ENCODE assay signal across 8 mouse cellular contexts in the genomic region with DNA sequence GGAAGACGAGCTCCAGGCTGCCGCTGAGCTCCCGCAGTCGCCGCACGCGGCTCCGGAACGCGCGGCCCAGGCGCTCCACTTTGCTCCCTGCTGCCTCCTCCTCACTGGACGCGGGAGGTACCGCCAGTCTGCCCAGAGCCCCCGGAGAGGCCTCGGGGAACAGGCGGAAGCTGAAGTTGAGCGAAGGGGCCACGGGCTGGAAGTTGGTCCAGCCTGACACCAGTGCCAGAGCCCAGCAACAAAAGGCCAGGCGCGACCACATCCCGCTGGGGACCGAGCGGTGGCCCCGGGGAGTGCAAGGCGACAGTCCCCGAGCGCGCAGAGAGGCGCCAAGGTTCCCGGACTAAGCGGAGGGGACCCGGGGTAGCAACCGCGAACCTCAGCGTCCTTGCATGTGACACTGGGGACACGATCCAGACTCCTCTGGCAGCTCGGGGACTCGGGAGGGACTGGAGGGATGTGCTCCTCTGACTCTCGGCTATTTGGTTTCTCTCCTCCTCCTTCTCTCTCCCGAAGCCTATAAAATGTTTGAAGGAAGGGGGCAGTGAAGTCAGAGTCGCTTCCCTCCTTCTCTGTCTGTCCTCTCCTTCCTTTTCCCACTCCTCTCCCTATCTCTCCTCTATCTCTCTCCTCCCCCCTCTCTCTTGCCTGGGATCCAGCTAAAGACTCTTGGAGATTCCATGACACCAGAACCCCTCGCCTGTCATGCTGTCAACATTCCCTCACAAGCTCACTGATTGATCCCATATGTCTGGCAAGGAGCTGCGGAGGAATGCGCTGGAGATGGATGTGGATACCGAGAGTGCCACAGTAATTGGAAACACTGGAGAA. TPM values are rescaled to one million over a fixed set of nuclear protein-coding genes. Genes with fewer than 3 reads are reported as not detected.
DNase-seq lines count a peak whose midpoint lies in the region; ATAC-seq lines count a peak whose summit lies in the region.

A gene (minus strand): TSS at position 745 of the 831 bp plus-strand sequence.

- peak within 1 kb of the TSS; percentile 71 for H3K4me3 ChIP-seq in embryonic facial prominence, embryonic 14.5 days (ENCODE audit: low read depth, low read length)
- H3K4me3 ChIP-seq in heart, embryonic 16.5 days (ENCODE audit: low read length), result peak within 1 kb of the TSS; percentile 67
- peak within 1 kb of the TSS; percentile 50 for H3K4me3 ChIP-seq in stomach, embryonic 15.5 days (replicated peaks)

- DNase-seq in Muller cell, postnatal 12 days (ENCODE audit: inconsistent ontology term), result peak; percentile 52
- peak in 1 of 2 experiments; percentile 13 for DNase-seq in adrenal gland, postnatal 4 days (ENCODE audit: low spot score in 2 of 2)
- DNase-seq in embryonic facial prominence, embryonic 14.5 days (ENCODE audit: low spot score), result peak; percentile 94
- peak; percentile 42 to 53 for DNase-seq in kidney, postnatal 25 days
- peak; percentile 51 to 69 for DNase-seq in lung, postnatal 4 days
- no peak for DNase-seq in thymus, adult 18-20 months

- no peaks in the 10 kb centered on the region for H3K9me3 ChIP-seq in embryonic facial prominence, embryonic 14.5 days (ENCODE audit: control insufficient read depth, low read length)
- no peaks in the 10 kb centered on the region for H3K9me3 ChIP-seq in heart, embryonic 16.5 days (replicated peaks; ENCODE audit: control insufficient read depth, low read length)
- H3K9me3 ChIP-seq in stomach, embryonic 15.5 days, result no peaks in the 10 kb centered on the region

- no peaks in the 10 kb centered on the region for H3K36me3 ChIP-seq in embryonic facial prominence, embryonic 14.5 days (ENCODE audit: control insufficient read depth, insufficient read depth, low read length)
- no peaks in the 10 kb centered on the region for H3K36me3 ChIP-seq in heart, embryonic 16.5 days (ENCODE audit: control insufficient read depth, insufficient read depth)
- no peaks in the 10 kb centered on the region for H3K36me3 ChIP-seq in stomach, embryonic 15.5 days

- H3K27me3 ChIP-seq in embryonic facial prominence, embryonic 14.5 days (replicated peaks; ENCODE audit: control insufficient read depth, insufficient read depth, low read length), result peaks cover 6% of the 10 kb centered on the region; the same call in 1 of the 2 replicates
- H3K27me3 ChIP-seq in heart, embryonic 16.5 days (ENCODE audit: control insufficient read depth, insufficient read depth, low read length), result peaks cover 54% of the 10 kb centered on the region
- peaks cover 12% of the 10 kb centered on the region; the same call in 1 of the 2 replicates for H3K27me3 ChIP-seq in stomach, embryonic 15.5 days (replicated peaks)

- peak; percentile 77 for ATAC-seq in embryonic facial prominence, embryonic 14.5 days (ENCODE audit: low read depth)
- peak; percentile 64 for ATAC-seq in heart, embryonic 16.5 days (replicated peaks; ENCODE audit: extremely low read depth, insufficient read depth, low FRiP score)
- ATAC-seq in stomach, embryonic 15.5 days (ENCODE audit: insufficient read depth, low FRiP score, low read depth), result peak; percentile 31; the same call in 1 of the 2 replicates

- H3K27ac ChIP-seq in embryonic facial prominence, embryonic 14.5 days (replicated peaks; ENCODE audit: low read depth, low read length), result peak within 1 kb of the TSS; percentile 91
- H3K27ac ChIP-seq in heart, embryonic 16.5 days (ENCODE audit: low read length), result peak within 1 kb of the TSS; percentile 55; the same call in 1 of the 2 replicates
- peak within 1 kb of the TSS; percentile 61 for H3K27ac ChIP-seq in stomach, embryonic 15.5 days

- H3K9ac ChIP-seq in embryonic facial prominence, embryonic 14.5 days (ENCODE audit: low read depth, low read length), result peak within 1 kb of the TSS; percentile 80
- peak within 1 kb of the TSS; percentile 77 for H3K9ac ChIP-seq in heart, embryonic 16.5 days (ENCODE audit: low read length)
- H3K9ac ChIP-seq in stomach, embryonic 15.5 days, result peak within 1 kb of the TSS; percentile 45

- H3K4me2 ChIP-seq in embryonic facial prominence, embryonic 14.5 days (ENCODE audit: low read depth, low read length), result peak within 1 kb of the TSS; percentile 92
- peak within 1 kb of the TSS; percentile 93 for H3K4me2 ChIP-seq in heart, embryonic 16.5 days (ENCODE audit: low read depth, low read length)
- peak within 1 kb of the TSS; percentile 77 for H3K4me2 ChIP-seq in stomach, embryonic 15.5 days

- peaks cover 11% of the 10 kb centered on the region for H3K4me1 ChIP-seq in embryonic facial prominence, embryonic 14.5 days (ENCODE audit: control insufficient read depth, insufficient read depth, low read length)
- H3K4me1 ChIP-seq in heart, embryonic 16.5 days (ENCODE audit: control insufficient read depth, insufficient read depth, low read length), result peaks cover 6% of the 10 kb centered on the region
- H3K4me1 ChIP-seq in stomach, embryonic 15.5 days, result 0 out of 2 replicates have a peak, but pooled peaks cover 6% of the 10 kb centered on the region

- under 1% methylated on average over 29 of the region's 47 CpGs for WGBS in embryonic facial prominence, embryonic 14.5 days
- WGBS in heart, embryonic 16.5 days, result under 1% methylated on average over 47 of the region's 47 CpGs
- under 1% methylated on average over 47 of the region's 47 CpGs for WGBS in stomach, embryonic 15.5 days

RNA-seq across cellular contexts. Expression of the gene that starts here (rescaled TPM):
- total RNA-seq in adrenal gland, postnatal 4 days (2021), result 10 to 100 TPM; 12.8 to 14.5 TPM
- 10.6 and 12.1 TPM in 2 replicates for polyA plus RNA-seq in embryonic facial prominence, embryonic 14.5 days (2014; fragmentation: Nextera tagmentation; extraction: Ambion mirVana)
- 1.3 and 2.5 TPM in 2 replicates for polyA plus RNA-seq in heart, embryonic 16.5 days (2015; fragmentation: Nextera tagmentation; extraction: Ambion mirVana)
- polyA plus RNA-seq in stomach, embryonic 15.5 days (2015; fragmentation: Nextera tagmentation; extraction: Ambion mirVana), result 5.9 and 6.3 TPM in 2 replicates

Comparison
In these comparisons a context has a peak if more than half of its experiments do, and no peak if none do; other contexts are left out.
1. DNase-seq: peak in Muller cell, postnatal 12 days (single experiment), embryonic facial prominence, embryonic 14.5 days (single experiment), kidney, postnatal 25 days (2 of 2) and lung, postnatal 4 days (2 of 2); none in thymus, adult 18-20 months (0 of 2).
2. Peak in every context shown above with its lines, with median percentiles within 50 percentile points of each other: ATAC-seq, H3K27ac ChIP-seq, H3K4me2 ChIP-seq, H3K4me3 ChIP-seq and H3K9ac ChIP-seq.